Mouse (Mus musculus) forebrain, embryonic 13.5 days (tissue): ENCODE measurements at regions not wholly inside any gene's neighbourhood (a gene's known extent, or its start where the extent isn't known, plus 50 kb on each side); places are given as distances from the start of the nearest gene placed in this dataset.

Source experiments
- ATAC-seq: fragments of 200-750 bp; cut with Nextera tagmentation; 2 replicates; pipeline ENCODE4 v1.8.0; 2017
- H3K27ac ChIP-seq: fragments of 300-500 bp; sonication (generic); 2 replicates; pipeline ENCODE4 v1.5.1; 2015; ENCODE audit warnings: inconsistent platforms, mild to moderate bottlenecking, moderate library complexity
- H3K27me3 ChIP-seq: fragments of 300-500 bp; sonication (generic); 2 replicates; pipeline ENCODE4 v1.6.1; 2015; ENCODE audit warnings: mild to moderate bottlenecking, inconsistent platforms
- H3K36me3 ChIP-seq: fragments of 300-500 bp; sonication (generic); 2 replicates; pipeline ENCODE4 v1.6.1; 2015; ENCODE audit warnings: mild to moderate bottlenecking, inconsistent platforms; ENCODE audit not compliant: poor library complexity, severe bottlenecking
- H3K4me1 ChIP-seq: fragments of 300-500 bp; sonication (generic); 2 replicates; pipeline ENCODE4 v1.6.1; 2015; ENCODE audit warnings: inconsistent platforms
- H3K4me2 ChIP-seq: fragments of 300-500 bp; sonication (generic); 2 replicates; pipeline ENCODE4 v1.6.1; 2015; ENCODE audit warnings: inconsistent platforms, mild to moderate bottlenecking, moderate library complexity
- H3K4me3 ChIP-seq: fragments of 300-500 bp; sonication (generic); 2 replicates; pipeline ENCODE4 v1.5.1; 2015; ENCODE audit warnings: mild to moderate bottlenecking, inconsistent platforms
- H3K9ac ChIP-seq: fragments of 300-500 bp; sonication (generic); 2 replicates; pipeline ENCODE4 v1.6.1; 2015; ENCODE audit warnings: mild to moderate bottlenecking, inconsistent platforms
- H3K9me3 ChIP-seq: fragments of 300-500 bp; sonication (generic); replicated peaks from 2 replicates; pipeline ENCODE4 v1.6.1; 2016; ENCODE audit warnings: inconsistent platforms
- WGBS: fragments of 180-500 bp; shearing (Covaris S2); methylation state at CpG from one replicate; pipeline ENCODE4 v1.1.7; 2015; 5-methylcytosine and 5-hydroxymethylcytosine counted together

DNA sequence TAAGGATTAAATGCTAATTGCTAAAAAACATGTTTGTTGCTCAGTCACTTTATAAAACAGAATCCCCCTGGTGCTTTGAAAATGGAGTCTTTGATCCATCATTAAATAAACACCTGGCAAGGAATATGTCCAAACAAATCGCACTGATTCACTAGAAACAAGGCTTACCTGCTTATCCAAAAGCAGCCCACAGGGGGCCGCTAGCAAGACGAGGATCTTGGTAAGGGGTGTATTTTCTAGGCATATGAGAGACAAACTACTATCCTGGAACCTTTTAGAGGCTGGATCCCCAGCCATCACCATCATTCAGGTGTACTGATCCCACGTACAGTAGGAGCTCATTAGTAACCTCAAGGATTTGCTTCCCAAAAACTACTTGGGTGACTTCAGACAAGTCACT is 201.2 kb downstream of the Gpam start:
- 73% methylated on average over 4 of the region's 4 CpGs for WGBS
- Histone ChIP-seq H3K36me3 (no peaks in the 10 kb centered on the region), H3K27ac (no peak overlapping the region), H3K9ac (no peak overlapping the region), H3K27me3 (no peaks in the 10 kb centered on the region), H3K4me1 (no peaks in the 10 kb centered on the region), H3K9me3 (no peaks in the 10 kb centered on the region), H3K4me3 (no peak overlapping the region), H3K4me2 (no peak overlapping the region)
- ATAC-seq = no peak

DNA sequence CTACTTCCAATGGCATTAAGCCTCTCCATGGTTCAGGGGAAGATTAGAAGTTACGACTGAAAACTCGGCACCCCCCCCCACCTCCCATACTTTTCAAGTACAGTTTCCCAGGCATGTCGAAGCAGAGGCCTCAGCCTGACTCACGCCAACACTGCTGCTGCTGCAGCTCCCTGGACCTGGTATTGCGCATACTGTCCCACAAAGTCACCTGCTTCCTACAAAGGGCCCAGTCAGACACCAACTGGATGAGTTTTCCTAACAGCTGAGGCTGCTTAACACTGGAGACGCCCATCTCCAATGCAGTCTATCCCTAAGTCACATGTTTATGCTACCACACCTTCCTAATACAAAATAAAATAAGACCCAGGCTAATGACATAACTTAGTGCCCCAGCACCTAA is 207.4 kb downstream of the Gpam start:
- 54% methylated on average over 6 of the region's 6 CpGs for WGBS
- no peaks in the 10 kb centered on the region for H3K36me3 ChIP-seq
- H3K4me1 ChIP-seq = no peaks in the 10 kb centered on the region
- no peak overlapping the region for H3K4me2 ChIP-seq
- no peaks in the 10 kb centered on the region for H3K9me3 ChIP-seq
- H3K27me3 ChIP-seq = no peaks in the 10 kb centered on the region
- H3K27ac ChIP-seq = no peak overlapping the region
- no peak for ATAC-seq
- H3K4me3 ChIP-seq = no peak overlapping the region
- no peak overlapping the region for H3K9ac ChIP-seq

GRCm38 (mm10) chr19:54893622-54894021 is 233.4 kb downstream of the Gpam start:
- Histone ChIP-seq H3K9ac (no peak overlapping the region), H3K36me3 (no peaks in the 10 kb centered on the region), H3K4me1 (no peaks in the 10 kb centered on the region), H3K9me3 (no peaks in the 10 kb centered on the region), H3K4me3 (no peak overlapping the region), H3K4me2 (no peak overlapping the region), H3K27me3 (no peaks in the 10 kb centered on the region), H3K27ac (no peak overlapping the region)
- 86% methylated on average over 5 of the region's 5 CpGs for WGBS
- no peak for ATAC-seq

- ATAC-seq = no peak
- Histone ChIP-seq H3K4me2 (no peak overlapping the region), H3K27me3 (no peaks in the 10 kb centered on the region), H3K9me3 (no peaks in the 10 kb centered on the region), H3K4me1 (no peaks in the 10 kb centered on the region), H3K27ac (no peak overlapping the region), H3K36me3 (no peaks in the 10 kb centered on the region), H3K9ac (no peak overlapping the region), H3K4me3 (no peak overlapping the region)
- 84% methylated on average over 4 of the region's 4 CpGs for WGBS
These were observed 260.0 kb downstream of the Gpam start for GRCm38 (mm10) chr19:54867078-54867477.

DNA sequence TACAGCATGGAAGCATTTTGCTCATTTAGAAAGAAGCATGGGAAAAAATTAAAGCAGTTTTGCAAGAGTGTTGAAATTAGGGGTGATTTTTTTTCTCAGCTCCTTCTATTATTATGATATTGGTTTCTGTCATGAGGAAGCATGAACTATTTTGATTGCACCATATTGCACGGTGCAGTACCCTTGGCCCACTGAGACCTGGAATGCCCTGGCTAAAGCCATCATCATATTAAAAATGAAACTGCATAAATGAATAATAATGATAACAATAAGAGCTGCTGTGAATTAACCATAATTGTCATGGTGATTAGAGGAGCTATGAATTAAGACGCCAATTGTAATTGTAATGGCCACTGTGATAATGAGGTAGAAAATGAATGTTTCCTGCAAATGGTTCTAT is 271.8 kb downstream of the Gpam start:
- no peaks in the 10 kb centered on the region for H3K4me1 ChIP-seq
- no peak overlapping the region for H3K9ac ChIP-seq
- H3K36me3 ChIP-seq = no peaks in the 10 kb centered on the region
- no peaks in the 10 kb centered on the region for H3K27me3 ChIP-seq
- no peak overlapping the region for H3K27ac ChIP-seq
- no peaks in the 10 kb centered on the region for H3K9me3 ChIP-seq
- no peak overlapping the region for H3K4me3 ChIP-seq
- no peak overlapping the region for H3K4me2 ChIP-seq
- ATAC-seq = peak; percentile 16; the same call in 1 of the 2 replicates
- WGBS = 68% methylated on average over 2 of the region's 2 CpGs

DNA sequence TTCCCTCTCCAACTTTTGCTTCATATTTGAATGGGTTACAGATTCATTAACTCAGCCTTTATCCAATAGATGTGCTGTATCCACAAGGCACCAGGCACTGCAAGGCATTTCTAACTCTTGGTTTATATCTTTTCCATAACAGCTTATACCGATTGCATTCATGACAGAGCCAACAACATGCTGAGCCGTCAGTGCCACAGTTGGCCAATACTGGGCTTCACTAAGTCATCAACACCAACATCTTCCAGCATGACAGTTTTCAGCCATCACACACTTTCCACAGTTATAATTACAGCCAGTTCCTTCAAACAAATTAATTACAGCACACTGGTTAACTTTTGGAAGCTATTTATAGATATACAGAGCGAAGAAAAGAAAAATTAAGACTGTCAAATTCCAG is 288.8 kb downstream of the Gpam start:
- H3K36me3 ChIP-seq = no peaks in the 10 kb centered on the region
- peak; percentile 16; the same call in 1 of the 2 replicates for ATAC-seq
- no peaks in the 10 kb centered on the region for H3K4me1 ChIP-seq
- WGBS = 83% methylated on average over 3 of the region's 3 CpGs
- no peaks in the 10 kb centered on the region for H3K27me3 ChIP-seq
- H3K4me3 ChIP-seq = no peak overlapping the region
- no peak overlapping the region for H3K9ac ChIP-seq
- no peak overlapping the region for H3K27ac ChIP-seq
- H3K9me3 ChIP-seq = no peaks in the 10 kb centered on the region
- no peak overlapping the region for H3K4me2 ChIP-seq

- Histone ChIP-seq H3K4me2 (no peak overlapping the region), H3K4me3 (no peak overlapping the region), H3K4me1 (no peaks in the 10 kb centered on the region), H3K36me3 (no peaks in the 10 kb centered on the region), H3K27ac (no peak overlapping the region), H3K27me3 (no peaks in the 10 kb centered on the region), H3K9ac (no peak overlapping the region), H3K9me3 (no peaks in the 10 kb centered on the region)
- no peak for ATAC-seq
- 89% methylated on average over 2 of the region's 2 CpGs for WGBS
These were observed 290.6 kb downstream of the Gpam start for GRCm38 (mm10) chr19:54836451-54836850.

DNA sequence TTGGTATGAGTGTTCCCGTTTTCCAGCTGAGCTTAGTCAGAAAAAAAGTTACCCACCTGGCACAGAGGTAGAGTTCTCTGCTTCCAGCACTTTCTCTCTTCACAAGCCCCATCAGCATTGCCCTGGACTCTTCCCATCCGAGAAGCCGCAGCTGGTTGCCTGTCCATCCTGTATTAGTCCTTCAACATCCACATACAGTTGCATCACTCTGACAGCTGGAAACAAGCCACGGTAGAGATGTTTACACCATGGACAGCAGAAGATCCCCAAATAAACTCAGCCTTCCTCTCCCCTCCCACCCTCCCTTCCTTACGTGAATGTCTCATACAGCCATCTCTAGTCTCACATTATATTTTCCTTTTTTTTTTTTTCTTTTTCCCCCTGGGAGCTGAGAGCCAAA is 304.9 kb downstream of the Gpam start:
- H3K4me2 ChIP-seq = no peak overlapping the region
- ATAC-seq = no peak
- no peaks in the 10 kb centered on the region for H3K9me3 ChIP-seq
- H3K4me3 ChIP-seq = no peak overlapping the region
- H3K4me1 ChIP-seq = peaks cover 9% of the 10 kb centered on the region; the same call in 1 of the 2 replicates
- 57% methylated on average over 5 of the region's 5 CpGs for WGBS
- H3K9ac ChIP-seq = no peak overlapping the region
- H3K27me3 ChIP-seq = no peaks in the 10 kb centered on the region
- H3K27ac ChIP-seq = no peak overlapping the region
- H3K36me3 ChIP-seq = no peaks in the 10 kb centered on the region

- no peaks in the 10 kb centered on the region for H3K36me3 ChIP-seq
- H3K4me2 ChIP-seq = no peak overlapping the region
- no peak overlapping the region for H3K27ac ChIP-seq
- H3K27me3 ChIP-seq = no peaks in the 10 kb centered on the region
- H3K9me3 ChIP-seq = no peaks in the 10 kb centered on the region
- 87% methylated on average over 4 of the region's 4 CpGs for WGBS
- H3K4me1 ChIP-seq = peaks cover 9% of the 10 kb centered on the region; the same call in 1 of the 2 replicates
- no peak for ATAC-seq
- no peak overlapping the region for H3K9ac ChIP-seq
- no peak overlapping the region for H3K4me3 ChIP-seq
These were observed 306.5 kb downstream of the Gpam start for GRCm38 (mm10) chr19:54820587-54820986.

- no peaks in the 10 kb centered on the region for H3K36me3 ChIP-seq
- H3K27ac ChIP-seq = no peak overlapping the region
- H3K9me3 ChIP-seq = no peaks in the 10 kb centered on the region
- no peak overlapping the region for H3K9ac ChIP-seq
- WGBS = 69% methylated on average over 8 of the region's 8 CpGs
- H3K4me1 ChIP-seq = peaks cover 3% of the 10 kb centered on the region; the same call in 1 of the 2 replicates
- ATAC-seq = peak; percentile 50; the same call in 1 of the 2 replicates
- H3K4me3 ChIP-seq = no peak overlapping the region
- H3K27me3 ChIP-seq = no peaks in the 10 kb centered on the region
- no peak overlapping the region for H3K4me2 ChIP-seq
These were observed 325.8 kb downstream of the Gpam start for GRCm38 (mm10) chr19:54801123-54801742.

DNA sequence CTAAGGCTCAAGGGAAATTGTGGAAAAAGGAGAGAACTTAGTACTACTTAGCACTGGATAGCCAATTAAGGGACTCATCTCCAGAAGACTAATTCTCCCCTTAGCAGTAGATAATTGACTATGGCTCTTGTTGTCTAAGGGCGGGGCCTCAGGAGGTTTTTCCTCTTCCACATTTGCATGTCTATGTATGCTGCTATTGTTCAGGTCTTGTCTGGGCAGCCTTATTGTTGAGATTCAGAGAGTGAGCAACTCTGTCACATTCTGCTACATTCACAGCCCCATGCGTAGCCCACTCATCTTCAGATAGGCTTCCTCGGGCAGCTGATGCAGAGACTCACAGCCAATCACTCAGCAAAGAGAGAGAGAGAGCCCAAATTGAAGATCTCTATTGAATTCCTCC is 339.9 kb downstream of the Gpam start:
- 46% methylated on average over 3 of the region's 3 CpGs for WGBS
- Histone ChIP-seq H3K27me3 (no peaks in the 10 kb centered on the region), H3K4me1 (peaks cover 5% of the 10 kb centered on the region; the same call in 1 of the 2 replicates), H3K9ac (no peak overlapping the region), H3K4me2 (no peak overlapping the region), H3K4me3 (no peak overlapping the region), H3K36me3 (no peaks in the 10 kb centered on the region), H3K9me3 (no peaks in the 10 kb centered on the region), H3K27ac (no peak overlapping the region)
- ATAC-seq = no peak

DNA sequence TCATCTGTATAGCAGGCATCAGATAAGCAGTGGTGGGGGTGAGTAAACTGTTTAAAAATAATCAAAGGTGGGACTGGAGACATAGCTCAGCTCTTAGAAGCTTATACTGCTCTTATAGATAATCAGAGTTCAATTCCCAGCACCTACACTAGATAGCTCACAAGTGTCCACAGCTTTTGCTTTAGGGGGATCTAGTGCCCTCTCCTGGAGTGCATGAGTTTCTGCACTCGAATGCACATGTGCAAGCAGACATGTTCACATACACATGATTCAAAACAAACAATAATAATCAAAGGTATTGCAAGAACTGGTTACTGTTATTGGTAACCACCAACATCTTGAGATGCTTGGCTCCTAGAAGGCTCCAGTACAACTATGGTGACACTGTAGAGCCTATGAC is 343.3 kb downstream of the Gpam start:
- Histone ChIP-seq H3K4me1 (peaks cover 5% of the 10 kb centered on the region; the same call in 1 of the 2 replicates), H3K9me3 (no peaks in the 10 kb centered on the region), H3K4me2 (no peak overlapping the region), H3K4me3 (no peak overlapping the region), H3K27ac (no peak overlapping the region), H3K9ac (no peak overlapping the region), H3K36me3 (no peaks in the 10 kb centered on the region), H3K27me3 (no peaks in the 10 kb centered on the region)
- no peak for ATAC-seq
- 72% methylated on average over 1 of the region's 1 CpGs for WGBS

- H3K36me3 ChIP-seq = no peaks in the 10 kb centered on the region
- H3K4me3 ChIP-seq = no peak overlapping the region
- H3K9ac ChIP-seq = no peak overlapping the region
- peaks cover 6% of the 10 kb centered on the region; the same call in 1 of the 2 replicates for H3K4me1 ChIP-seq
- no peaks in the 10 kb centered on the region for H3K27me3 ChIP-seq
- no peaks in the 10 kb centered on the region for H3K9me3 ChIP-seq
- no peak overlapping the region for H3K27ac ChIP-seq
- no peak overlapping the region for H3K4me2 ChIP-seq
- ATAC-seq = no peak
- WGBS = 90% methylated on average over 5 of the region's 5 CpGs
These were observed 369.3 kb downstream of the Gpam start for GRCm38 (mm10) chr19:54757761-54758160.
